ENCODE assay signal across 8 mouse cellular contexts in genomic region chr4:45320159-45320816, GRCm38 (mm10). TPM values are rescaled to one million over a fixed set of nuclear protein-coding genes. Genes with fewer than 3 reads are reported as not detected.
DNase-seq lines count a peak whose midpoint lies in the region; ATAC-seq lines count a peak whose summit lies in the region.

No protein-coding gene starts in this region.

- peak overlapping the region; percentile 95 for H3K4me3 ChIP-seq in hindbrain, embryonic 14.5 days (replicated peaks; ENCODE audit: low read length)

- peak overlapping the region; percentile 92 for H3K4me2 ChIP-seq in hindbrain, embryonic 14.5 days (replicated peaks)

- H3K9me3 ChIP-seq in hindbrain, embryonic 14.5 days (ENCODE audit: control insufficient read depth, low read length) = no peaks in the 10 kb centered on the region

- peaks cover 30% of the 10 kb centered on the region for H3K27me3 ChIP-seq in hindbrain, embryonic 14.5 days (ENCODE audit: control insufficient read depth, insufficient read depth, low read length)

- peak; percentile 82 for DNase-seq in R1 (ENCODE audit: low read depth, low spot score)
- peak; percentile 91 for DNase-seq in cerebellum, postnatal 25 days
- DNase-seq in frontal cortex, postnatal 25 days (ENCODE audit: low spot score in 2 of 2) = peak; percentile 74 to 77
- peak; percentile 81 for DNase-seq in hindbrain, embryonic 14.5 days (ENCODE audit: low spot score)
- peak; percentile 85 to 86 for DNase-seq in layer of hippocampus, postnatal 36 days
- DNase-seq in lung, postnatal 25 days (ENCODE audit: low spot score) = peak; percentile 88
- DNase-seq in retina, adult 2 months (ENCODE audit: low read depth, low spot score) = peak; percentile 61
- DNase-seq in thymus, postnatal 25 days = peak; percentile 80

- peak overlapping the region; percentile 90 for H3K9ac ChIP-seq in hindbrain, embryonic 14.5 days

- peak; percentile 90 for ATAC-seq in hindbrain, embryonic 14.5 days (ENCODE audit: low FRiP score)

- H3K36me3 ChIP-seq in hindbrain, embryonic 14.5 days (replicated peaks; ENCODE audit: control insufficient read depth, insufficient read depth) = peaks cover 32% of the 10 kb centered on the region

- H3K4me1 ChIP-seq in hindbrain, embryonic 14.5 days (replicated peaks; ENCODE audit: control insufficient read depth, insufficient read depth, low read length) = peaks cover 15% of the 10 kb centered on the region

- 1% methylated on average over 56 of the region's 56 CpGs for WGBS in hindbrain, embryonic 14.5 days

- H3K27ac ChIP-seq in hindbrain, embryonic 14.5 days = peak overlapping the region; percentile 90

RNA-seq across cellular contexts. Expression of gene Dcaf10, which starts 21.6 kb away (rescaled TPM):
- 11.9 and 14.7 TPM in 2 replicates for polyA plus RNA-seq in hindbrain, embryonic 14.5 days (2014; fragmentation: Nextera tagmentation; extraction: Ambion mirVana)
- 10 to 100 TPM; 17.7 to 20.7 TPM for total RNA-seq in layer of hippocampus, postnatal 36 days (2021)

RNA-seq across cellular contexts. Expression of gene Exosc3, which starts 22.2 kb away (rescaled TPM):
- polyA plus RNA-seq in hindbrain, embryonic 14.5 days (2014; fragmentation: Nextera tagmentation; extraction: Ambion mirVana) = 32.2 and 32.8 TPM in 2 replicates
- total RNA-seq in layer of hippocampus, postnatal 36 days (2021) = 10 to 100 TPM; 14.4 to 14.6 TPM

RNA-seq across cellular contexts. Expression of gene Trmt10b, which starts 23.4 kb away (rescaled TPM):
- 21.4 and 25.0 TPM in 2 replicates for polyA plus RNA-seq in hindbrain, embryonic 14.5 days (2014; fragmentation: Nextera tagmentation; extraction: Ambion mirVana)
- total RNA-seq in layer of hippocampus, postnatal 36 days (2021) = 10 to 100 TPM; 13.9 to 17.4 TPM

Comparison
In these comparisons a context has a peak if more than half of its experiments do, and no peak if none do; other contexts are left out.
1. Peak in every context shown above with its lines: DNase-seq, ATAC-seq, H3K4me3 ChIP-seq and H3K27ac ChIP-seq.